Mouse (Mus musculus): ENCODE data around the gene Zfhx3.

GRCm38 (mm10) chr8:108244636-108245494 lies 302.4 kb downstream of the Zfhx3 start:
- TF ChIP-seq CTCF (IDR thresholded peaks at IDR 0.05; ENCODE audit: low read depth, low read length) (no peak), POLR2A (IDR thresholded peaks at IDR 0.05; ENCODE audit: insufficient read depth, low read length) (no peak), EP300 (IDR thresholded peaks at IDR 0.05; ENCODE audit: insufficient read depth, low read depth, low read length) (no peak)
